Mouse (Mus musculus) small intestine, adult 10 weeks (tissue): ENCODE measurements around the gene U2surp. TPM values are rescaled to one million over a fixed set of nuclear protein-coding genes. Genes with fewer than 3 reads are reported as not detected.

Experiments
- polyA plus RNA-seq: library from polyadenylated mRNA; stranded (reverse); fragments of 350-450 nt; fragmentation: Illumina TruSeq; extraction: RNeasy Lipid Tissue Mini Kit (QIAGEN cat#74804); gene quantifications from one replicate; pipeline ENCODE4 v1.2.3, GENCODE M21; 2014; ENCODE audit warnings: low replicate concordance

U2surp gene
- 118 TPM for polyA plus RNA-seq

DNA sequence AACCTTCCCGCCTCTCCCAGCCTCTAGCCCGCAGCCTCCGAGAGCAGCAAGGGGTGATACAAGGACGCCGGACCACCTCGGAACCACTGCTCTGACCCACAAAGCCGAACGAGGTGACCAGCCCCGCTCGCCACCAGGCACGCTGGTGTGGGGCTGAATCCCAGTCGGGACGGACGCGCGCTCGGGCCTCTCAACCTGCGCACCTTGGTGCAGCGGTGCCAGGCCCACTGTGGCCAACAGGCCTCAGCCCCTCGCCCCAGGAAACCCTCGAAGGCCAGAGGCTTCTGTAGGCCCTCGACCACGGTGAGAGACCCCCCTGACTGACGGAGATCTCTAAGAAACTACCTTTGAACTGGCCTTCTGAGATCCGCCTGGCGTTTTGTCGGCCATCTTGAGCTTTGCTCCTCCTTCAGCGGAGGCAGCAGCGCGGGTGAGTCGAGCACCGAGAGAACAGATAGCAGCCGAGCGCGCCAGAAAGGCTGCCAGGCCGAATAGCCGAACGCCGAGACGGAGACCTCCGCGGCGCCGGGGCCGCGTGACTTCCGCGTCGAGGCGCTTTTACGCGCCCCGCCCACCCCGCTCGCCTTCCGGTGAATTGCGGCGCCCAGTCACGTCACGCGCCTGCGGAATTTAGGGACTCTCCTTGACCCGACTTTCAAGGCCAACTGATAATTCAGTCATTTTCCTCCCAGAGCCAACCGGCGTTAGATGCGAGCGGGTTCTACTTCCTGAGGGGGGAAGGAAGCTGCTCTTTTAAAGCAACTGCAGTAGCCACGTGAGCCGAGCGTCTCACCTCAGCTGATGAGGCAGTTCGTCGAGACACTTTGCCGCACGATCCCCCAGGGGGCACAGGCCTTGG lies at the start of gene U2surp:
Gene U2surp (minus strand): TSS at position 525 of the 859 bp plus-strand sequence.

DNA sequence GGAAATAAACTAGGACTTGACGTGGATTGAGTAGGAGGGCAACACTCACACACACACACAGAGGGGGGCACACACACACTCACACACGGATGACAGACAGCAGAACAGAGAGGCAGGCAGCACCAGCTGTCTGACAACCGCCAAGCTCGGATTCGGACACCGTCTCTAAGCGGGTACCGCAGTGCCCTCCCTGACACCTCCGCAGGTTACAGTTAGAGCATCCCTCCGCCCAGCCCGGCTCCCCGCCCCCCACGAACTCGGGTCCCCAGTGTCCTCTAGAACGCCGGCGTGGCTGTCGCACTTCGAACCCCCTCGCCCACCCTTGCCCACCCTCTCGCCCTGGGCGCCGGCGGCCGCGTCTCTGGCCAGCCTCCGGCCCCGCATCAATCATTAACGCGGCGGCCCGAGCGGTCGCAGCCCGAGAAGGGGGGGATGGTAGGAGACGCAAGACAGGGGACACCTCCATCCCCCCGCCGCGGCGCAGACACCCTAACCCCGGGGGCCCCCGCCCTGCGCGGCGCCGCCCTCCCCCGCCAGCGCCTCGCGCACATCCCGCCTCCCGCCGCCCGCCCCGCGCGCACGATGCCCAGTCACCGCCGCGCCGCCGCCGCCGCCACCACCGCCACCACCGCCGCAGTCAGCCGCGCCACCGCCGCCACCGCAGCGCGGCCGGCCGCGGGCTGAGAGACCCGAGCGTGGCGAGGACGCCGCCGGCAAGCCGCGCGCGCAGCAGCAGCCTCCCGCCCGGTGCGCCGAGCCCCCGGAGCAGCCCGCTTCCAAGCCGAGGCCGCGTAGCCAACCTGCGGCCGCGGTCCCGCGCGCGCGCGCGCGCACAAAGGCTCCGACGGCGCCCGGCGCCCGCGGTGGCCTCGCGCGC lies 47.5 kb upstream of the U2surp start, which contains the start of gene Paqr9:
Gene Paqr9 (plus strand): TSS at position 599 of the 877 bp plus-strand sequence.

Other genes with a start within 250 kb of the U2surp start
- gene Chst2, start 105.3 kb downstream of the U2surp start, polyA plus RNA-seq, result 1.1 TPM
- 10.0 TPM for gene Paqr9, start 47.7 kb upstream of the U2surp start, polyA plus RNA-seq
- 0.33 TPM for gene Pcolce2, start 125.6 kb upstream of the U2surp start, polyA plus RNA-seq
- gene Trpc1, start 238.4 kb upstream of the U2surp start, polyA plus RNA-seq, result 3.5 TPM